Mouse (Mus musculus) megakaryocyte, adult 5-6 weeks (primary cell): ENCODE results near the gene Smim14. TPM values are rescaled to one million over a fixed set of nuclear protein-coding genes. Genes with fewer than 3 reads are reported as not detected.
A peak's percentile ranks its signal among the peaks of the same experiment; 100 is the strongest.

Experiments
- ATAC-seq: 2 replicates; pipeline ENCODE4 v1.8.0; 2016; ENCODE audit warnings: mild to moderate bottlenecking, inconsistent platforms; ENCODE audit not compliant: poor library complexity, severe bottlenecking
- total RNA-seq, 2 experiments: library from RNA; stranded (forward) in 1 of 2; stranded (reverse) in 1 of 2; fragments of 153-499, 151-499 nt in 1 of 2; fragments of 221-1000, 200-1000 nt in 1 of 2; gene quantifications; 2 replicates each; pipeline versions ENCODE4 v1.2.3 to v1.2.4; 2015 to 2017

Gene Smim14
- total RNA-seq, 2 experiments from 2014 or later: 94.7 to 154 TPM

DNA sequence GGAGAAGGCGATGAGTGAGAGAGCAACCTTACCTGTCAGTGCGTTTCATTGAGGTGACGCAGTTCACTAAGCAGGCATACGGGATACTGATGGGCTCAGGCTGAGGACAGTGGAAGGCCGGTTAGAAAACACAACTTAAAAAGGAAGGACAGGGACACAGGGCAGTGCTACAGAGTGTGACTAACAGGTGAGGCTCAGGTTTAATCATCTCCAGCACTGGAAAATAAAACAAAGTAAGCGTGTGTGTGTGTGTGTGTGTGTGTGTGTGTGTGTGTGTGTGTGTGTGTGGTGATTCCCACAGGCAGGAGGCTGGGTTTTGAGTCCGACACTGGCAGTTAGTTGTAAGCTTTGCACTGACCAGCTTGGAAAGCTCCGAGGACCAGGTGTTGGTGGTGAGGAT lies 114.2 kb downstream of the Smim14 start:
- ATAC-seq: no peak

DNA sequence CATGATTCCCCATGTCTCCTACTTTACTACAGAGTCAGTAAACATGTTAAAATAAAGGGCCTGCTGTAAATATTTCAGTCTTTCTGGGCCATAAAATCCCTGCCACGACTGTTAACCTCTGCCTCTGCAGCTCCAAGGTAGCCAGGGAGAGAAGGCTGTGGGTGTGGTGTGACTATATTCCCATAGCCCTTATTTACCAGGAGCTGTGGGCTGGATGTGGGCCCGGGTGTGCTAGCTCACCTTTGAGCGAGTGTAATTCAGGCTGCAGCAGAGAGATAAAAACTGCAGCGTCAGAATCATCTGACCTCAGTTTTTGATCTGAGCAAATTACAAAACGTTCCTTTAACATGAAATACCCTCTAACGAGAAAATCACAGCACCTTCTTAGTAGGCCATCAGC lies 116.2 kb downstream of the Smim14 start:
- ATAC-seq: no peak

DNA sequence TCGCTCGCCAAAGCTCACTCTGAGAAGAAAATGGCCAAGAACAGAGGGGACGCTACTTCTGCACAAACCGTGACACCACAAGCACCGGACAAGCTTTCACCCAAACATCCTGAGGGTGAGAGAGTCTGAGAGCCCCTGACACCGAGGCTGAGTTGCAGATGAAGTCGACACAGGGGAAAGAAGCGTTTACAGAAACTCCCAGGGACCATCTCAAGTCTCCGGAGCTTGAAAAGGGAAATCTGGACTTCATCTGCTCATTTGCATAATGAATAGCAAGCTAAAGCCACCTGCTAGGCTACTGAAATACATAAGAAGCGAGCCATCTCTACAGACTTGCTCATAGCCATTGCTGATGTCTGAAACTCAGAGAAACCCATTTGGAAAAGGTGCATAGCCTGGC lies 117.8 kb downstream of the Smim14 start:
- ATAC-seq: no peak

DNA sequence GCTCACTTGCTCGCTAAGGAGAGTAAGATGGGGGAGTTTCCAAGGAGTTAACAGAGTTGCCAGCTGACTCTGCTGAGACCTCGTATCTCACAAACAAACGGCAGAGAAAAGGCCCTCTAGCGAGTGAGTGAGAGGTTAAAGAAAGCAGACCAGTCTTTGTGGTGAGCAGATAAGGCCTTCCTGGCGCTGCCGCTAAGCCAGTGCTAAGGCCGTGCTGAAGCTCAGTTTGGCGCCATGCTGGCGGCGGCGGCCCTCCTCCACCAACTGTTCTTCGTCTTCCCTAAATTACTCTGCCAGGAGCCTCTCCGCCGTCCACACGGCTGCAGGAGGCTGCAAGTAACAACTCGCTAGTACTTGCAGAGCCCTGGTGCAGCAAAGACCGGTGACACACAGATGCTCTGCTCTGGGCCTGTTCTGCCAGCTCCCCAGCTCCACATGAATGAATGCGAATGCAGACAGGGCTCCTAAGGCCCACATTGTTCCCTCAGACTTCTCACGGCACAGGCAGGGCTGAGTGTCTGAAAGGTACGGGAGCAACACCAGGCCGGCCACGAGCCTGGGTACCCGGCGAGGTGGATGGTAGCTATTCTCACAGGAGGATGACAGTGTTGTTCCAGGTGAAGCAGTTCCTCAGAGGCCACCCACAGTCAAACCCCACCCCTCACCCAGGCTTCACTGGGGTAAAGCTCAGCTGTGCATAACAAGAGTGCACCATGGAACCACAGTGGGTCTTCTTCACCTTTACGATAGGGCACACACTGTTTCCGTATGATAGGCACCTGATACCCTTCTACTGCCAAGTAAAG lies 121.1 kb downstream of the Smim14 start:
- ATAC-seq: no peak

- no peak for ATAC-seq
Measured at GRCm38 (mm10) chr5:65407989-65408388, 129.0 kb downstream of the Smim14 start.

- peak; percentile 91 for ATAC-seq
Measured at GRCm38 (mm10) chr5:65401251-65401994, 135.6 kb downstream of the Smim14 start.

Other genes with a start within 250 kb of the Smim14 start
- gene Rfc1, start 201.5 kb downstream of the Smim14 start, total RNA-seq (2015): 38.5 and 39.7 TPM in 2 replicates
- 77.6 and 92.3 TPM in 2 replicates for gene Rfc1, start 201.5 kb downstream of the Smim14 start, total RNA-seq (2017)
- gene Klb, start 188.9 kb downstream of the Smim14 start, total RNA-seq (2015): not detected in 2 replicates
- gene Klb, start 188.9 kb downstream of the Smim14 start, total RNA-seq (2017): not detected in 2 replicates
- 1,765 and 1,894 TPM in 2 replicates for gene Rpl9, start 145.7 kb downstream of the Smim14 start, total RNA-seq (2015)
- gene Rpl9, start 145.7 kb downstream of the Smim14 start, total RNA-seq (2017): 1,107 and 1,286 TPM in 2 replicates
- 26.8 and 32.6 TPM in 2 replicates for gene Lias, start 145.7 kb downstream of the Smim14 start, total RNA-seq (2015)
- 26.8 and 29.4 TPM in 2 replicates for gene Lias, start 145.7 kb downstream of the Smim14 start, total RNA-seq (2017)
- gene Ugdh, start 101.2 kb downstream of the Smim14 start, total RNA-seq (2015): 87.9 and 92.7 TPM in 2 replicates
- gene Ugdh, start 101.2 kb downstream of the Smim14 start, total RNA-seq (2017): 121 TPM in 2 replicates
- gene Gm43552, start 44.4 kb downstream of the Smim14 start, total RNA-seq (2015): not detected in 2 replicates
- not detected in 2 replicates for gene Gm43552, start 44.4 kb downstream of the Smim14 start, total RNA-seq (2017)
- 125 and 131 TPM in 2 replicates for gene Ube2k, start within 50 bp of the Smim14 start, total RNA-seq (2015)
- 31.5 and 62.8 TPM in 2 replicates for gene Ube2k, start within 50 bp of the Smim14 start, total RNA-seq (2017)
- gene Pds5a, start 161.1 kb upstream of the Smim14 start, total RNA-seq (2015): 159 and 200 TPM in 2 replicates
- gene Pds5a, start 161.1 kb upstream of the Smim14 start, total RNA-seq (2017): 162 and 176 TPM in 2 replicates
- 30.8 and 31.5 TPM in 2 replicates for gene N4bp2, start 226.3 kb upstream of the Smim14 start, total RNA-seq (2015)
- gene N4bp2, start 226.3 kb upstream of the Smim14 start, total RNA-seq (2017): 25.7 and 28.8 TPM in 2 replicates